Mouse (Mus musculus): Measurements from ENCODE around the gene Calr3. TPM values are rescaled to one million over a fixed set of nuclear protein-coding genes. Genes with fewer than 3 reads are reported as not detected.

Calr3 gene
- polyA plus RNA-seq, 1 experiment from 2014 or later = 1.3 TPM

- Histone ChIP-seq H3K4me3 (no peak overlapping the region), H3K9me3 (no peaks in the 10 kb centered on the region), H3K27me3 (replicated peaks) (no peaks in the 10 kb centered on the region), H3K36me3 (replicated peaks) (peaks cover 94% of the 10 kb centered on the region), H3K4me1 (no peaks in the 10 kb centered on the region), H3K4me2 (no peak overlapping the region), H3K9ac (no peak overlapping the region), H3K27ac (no peak overlapping the region)
- ATAC-seq (replicated peaks) = no peak
- WGBS = 98% methylated on average over 10 of the region's 10 CpGs
Observed at GRCm38 (mm10) chr8:72464211-72464610, 20.5 kb upstream of the Calr3 start.

GRCm38 (mm10) chr8:72459881-72460533 lies 16.3 kb upstream of the Calr3 start:
- Histone ChIP-seq H3K27ac (no peak overlapping the region), H3K4me1 (no peaks in the 10 kb centered on the region), H3K4me3 (no peak overlapping the region), H3K36me3 (replicated peaks) (peaks cover 72% of the 10 kb centered on the region), H3K9ac (no peak overlapping the region), H3K27me3 (replicated peaks) (no peaks in the 10 kb centered on the region), H3K9me3 (no peaks in the 10 kb centered on the region), H3K4me2 (no peak overlapping the region)
- ATAC-seq (replicated peaks) = no peak
- WGBS = 93% methylated on average over 4 of the region's 4 CpGs

- H3K27ac ChIP-seq = no peak overlapping the region
- peaks cover 68% of the 10 kb centered on the region for H3K36me3 ChIP-seq (replicated peaks)
- no peaks in the 10 kb centered on the region for H3K4me1 ChIP-seq
- ATAC-seq (replicated peaks) = no peak
- no peak overlapping the region for H3K9ac ChIP-seq
- H3K4me3 ChIP-seq = no peak overlapping the region
- H3K4me2 ChIP-seq = no peak overlapping the region
- WGBS = 90% methylated on average over 6 of the region's 6 CpGs
- H3K9me3 ChIP-seq = no peaks in the 10 kb centered on the region
- no peaks in the 10 kb centered on the region for H3K27me3 ChIP-seq (replicated peaks)
Observed at GRCm38 (mm10) chr8:72458457-72458856, 14.8 kb upstream of the Calr3 start.

DNA sequence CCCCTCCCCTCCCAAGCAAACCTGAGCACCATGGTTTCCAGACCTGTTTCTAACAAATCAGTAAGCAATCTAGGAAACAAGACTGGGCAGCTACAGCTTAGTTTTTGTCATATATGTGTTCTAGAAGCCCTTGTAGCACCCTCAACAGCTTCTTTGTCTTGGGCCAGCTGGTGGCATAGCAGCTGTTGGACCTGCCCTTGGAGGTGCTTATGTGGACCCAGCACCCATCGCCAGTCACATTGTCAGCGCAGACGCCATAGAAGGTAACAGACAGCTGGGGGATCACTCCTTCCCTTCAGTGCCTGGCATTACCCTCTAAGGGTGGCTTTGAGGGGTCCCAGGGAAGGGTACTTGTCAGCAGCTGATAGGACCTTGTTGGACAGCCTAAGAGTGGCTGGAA lies 14.1 kb upstream of the Calr3 start:
- no peaks in the 10 kb centered on the region for H3K4me1 ChIP-seq
- H3K27me3 ChIP-seq (replicated peaks) = no peaks in the 10 kb centered on the region
- WGBS = 94% methylated on average over 3 of the region's 3 CpGs
- ATAC-seq (replicated peaks) = no peak
- H3K4me2 ChIP-seq = no peak overlapping the region
- H3K27ac ChIP-seq = no peak overlapping the region
- no peaks in the 10 kb centered on the region for H3K9me3 ChIP-seq
- H3K9ac ChIP-seq = no peak overlapping the region
- H3K4me3 ChIP-seq = no peak overlapping the region
- H3K36me3 ChIP-seq (replicated peaks) = peaks cover 63% of the 10 kb centered on the region

DNA sequence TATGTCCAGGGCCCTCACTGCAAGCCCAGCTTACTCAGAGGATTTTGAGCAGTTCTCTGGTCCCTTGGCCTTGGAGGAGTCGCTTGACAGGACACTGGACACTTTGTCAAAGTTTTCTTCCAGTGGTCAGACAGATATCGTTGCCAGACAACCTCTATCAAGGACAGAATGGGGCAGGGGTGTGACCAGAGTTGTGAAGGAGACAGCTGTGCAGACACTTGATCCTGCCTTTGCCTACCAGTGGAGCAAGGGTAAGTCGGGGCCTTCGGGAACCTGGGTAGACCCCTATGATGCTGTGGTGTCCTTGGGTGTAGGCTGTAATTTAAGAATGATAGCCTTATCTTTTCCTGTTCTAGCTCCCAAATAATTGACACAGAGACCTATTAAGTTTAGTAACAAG lies 11.6 kb upstream of the Calr3 start:
- 86% methylated on average over 4 of the region's 4 CpGs for WGBS
- Histone ChIP-seq H3K4me3 (no peak overlapping the region), H3K36me3 (replicated peaks) (peaks cover 54% of the 10 kb centered on the region), H3K4me2 (no peak overlapping the region), H3K27ac (no peak overlapping the region), H3K9ac (no peak overlapping the region), H3K4me1 (no peaks in the 10 kb centered on the region), H3K9me3 (no peaks in the 10 kb centered on the region), H3K27me3 (replicated peaks) (no peaks in the 10 kb centered on the region)
- ATAC-seq (replicated peaks) = no peak

DNA sequence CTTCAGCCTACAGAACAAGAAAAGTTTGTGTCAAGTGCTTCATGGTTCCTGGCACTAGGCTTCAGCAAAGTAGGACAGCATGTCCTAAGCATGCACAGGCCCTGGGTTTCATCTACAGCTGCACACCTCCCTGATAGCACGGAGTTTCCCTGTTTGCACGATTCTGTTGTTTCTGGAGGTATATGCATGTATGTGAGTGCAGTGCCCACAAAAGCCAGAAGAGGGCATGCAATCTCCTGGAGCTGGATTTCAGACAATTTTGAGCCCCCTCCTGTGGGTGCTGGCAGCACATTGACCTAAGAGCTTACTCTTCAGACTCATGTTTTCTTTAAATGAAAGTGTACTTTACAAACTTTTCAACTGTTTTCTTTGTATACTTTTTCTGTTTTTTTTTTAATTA lies 10.2 kb upstream of the Calr3 start:
- Histone ChIP-seq H3K4me1 (no peaks in the 10 kb centered on the region), H3K9ac (no peak overlapping the region), H3K27ac (no peak overlapping the region), H3K4me2 (no peak overlapping the region), H3K4me3 (no peak overlapping the region), H3K36me3 (replicated peaks) (peaks cover 52% of the 10 kb centered on the region), H3K9me3 (no peaks in the 10 kb centered on the region), H3K27me3 (replicated peaks) (no peaks in the 10 kb centered on the region)
- 95% methylated on average over 2 of the region's 2 CpGs for whole genome bisulfite sequencing
- no peak for ATAC-seq (replicated peaks)

GRCm38 (mm10) chr8:72451516-72451915 lies 7.8 kb upstream of the Calr3 start:
- H3K27me3 ChIP-seq (replicated peaks) = no peaks in the 10 kb centered on the region
- H3K36me3 ChIP-seq (replicated peaks) = peaks cover 42% of the 10 kb centered on the region
- no peaks in the 10 kb centered on the region for H3K9me3 ChIP-seq
- no peak overlapping the region for H3K9ac ChIP-seq
- 0 out of 2 replicates have a peak, but pooled peaks cover 10% of the 10 kb centered on the region for H3K4me1 ChIP-seq
- H3K4me2 ChIP-seq = no peak overlapping the region
- WGBS = 95% methylated on average over 8 of the region's 8 CpGs
- no peak for ATAC-seq (replicated peaks)
- no peak overlapping the region for H3K4me3 ChIP-seq
- no peak overlapping the region for H3K27ac ChIP-seq

DNA sequence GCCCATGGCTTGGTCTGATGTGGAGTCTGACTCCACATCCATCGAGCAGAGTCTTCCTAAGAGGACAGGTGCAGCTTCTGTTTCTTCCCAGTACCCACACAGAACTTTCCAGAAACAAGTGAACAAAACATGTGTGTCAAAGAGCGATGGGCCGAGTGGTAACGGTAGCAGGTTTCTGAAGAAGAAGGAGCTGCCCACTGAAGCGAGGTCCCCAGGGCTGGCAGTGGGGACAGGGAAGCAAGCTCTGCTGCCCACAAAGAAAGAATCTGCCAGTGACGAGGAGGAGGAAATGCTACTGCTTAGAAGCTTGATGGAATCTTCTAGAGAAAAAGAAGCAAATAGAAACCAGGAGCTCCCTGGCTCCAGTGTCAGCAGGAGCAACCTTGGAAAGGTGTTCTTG lies 1.4 kb upstream of the Calr3 start:
- no peak overlapping the region for H3K4me3 ChIP-seq
- H3K4me2 ChIP-seq = no peak overlapping the region
- WGBS = 95% methylated on average over 6 of the region's 6 CpGs
- no peaks in the 10 kb centered on the region for H3K27me3 ChIP-seq (replicated peaks)
- no peaks in the 10 kb centered on the region for H3K9me3 ChIP-seq
- H3K9ac ChIP-seq = no peak overlapping the region
- H3K36me3 ChIP-seq (replicated peaks) = peaks cover 8% of the 10 kb centered on the region; the same call in 1 of the 2 replicates
- peaks cover 32% of the 10 kb centered on the region for H3K4me1 ChIP-seq
- no peak overlapping the region for H3K27ac ChIP-seq
- no peak for ATAC-seq (replicated peaks)

- Histone ChIP-seq H3K4me3 (peak overlapping the region; percentile 48), H3K9ac (peak overlapping the region; percentile 66), H3K4me1 (peaks cover 32% of the 10 kb centered on the region), H3K27me3 (replicated peaks) (no peaks in the 10 kb centered on the region), H3K36me3 (replicated peaks) (no peaks in the 10 kb centered on the region), H3K4me2 (peak overlapping the region; percentile 88), H3K9me3 (no peaks in the 10 kb centered on the region), H3K27ac (peak overlapping the region; percentile 70)
- WGBS = 34% methylated on average over 6 of the region's 6 CpGs
- ATAC-seq (replicated peaks) = peak; percentile 79; the same call in 1 of the 2 replicates
Observed at GRCm38 (mm10) chr8:72443994-72444350, 302 bp upstream of the Calr3 start.

GRCm38 (mm10) chr8:72438248-72439015 lies 5.2 kb downstream of the Calr3 start:
- H3K36me3 ChIP-seq (replicated peaks) = no peaks in the 10 kb centered on the region
- H3K9me3 ChIP-seq = no peaks in the 10 kb centered on the region
- H3K27ac ChIP-seq = no peak overlapping the region
- no peak overlapping the region for H3K9ac ChIP-seq
- 72% methylated on average over 8 of the region's 8 CpGs for WGBS
- H3K4me3 ChIP-seq = no peak overlapping the region
- H3K27me3 ChIP-seq (replicated peaks) = no peaks in the 10 kb centered on the region
- no peak overlapping the region for H3K4me2 ChIP-seq
- H3K4me1 ChIP-seq = peaks cover 3% of the 10 kb centered on the region; the same call in 1 of the 2 replicates
- ATAC-seq (replicated peaks) = no peak

DNA sequence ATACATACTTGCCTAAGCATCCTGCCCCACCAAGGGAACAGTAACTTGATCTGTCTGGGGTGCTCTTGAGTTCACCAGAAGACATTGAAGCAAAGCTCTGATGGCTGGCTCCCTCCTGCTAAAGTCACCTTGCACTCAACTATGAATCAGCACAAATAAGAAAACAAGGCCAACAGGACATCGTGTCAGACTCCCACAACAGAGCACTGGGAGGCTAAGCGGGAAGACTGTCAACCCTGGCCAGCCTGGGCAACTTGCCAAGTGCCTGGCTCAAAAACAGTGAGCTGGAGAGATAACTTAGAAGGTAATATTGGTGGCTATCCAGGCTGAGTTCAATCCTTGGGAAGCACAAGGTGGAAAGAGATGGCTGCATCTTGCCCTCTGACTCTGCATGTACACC lies 8.7 kb downstream of the Calr3 start:
- Histone ChIP-seq H3K9ac (no peak overlapping the region), H3K9me3 (no peaks in the 10 kb centered on the region), H3K4me1 (no peaks in the 10 kb centered on the region), H3K27me3 (replicated peaks) (no peaks in the 10 kb centered on the region), H3K4me2 (no peak overlapping the region), H3K4me3 (no peak overlapping the region), H3K27ac (no peak overlapping the region), H3K36me3 (replicated peaks) (no peaks in the 10 kb centered on the region)
- WGBS = 44% methylated on average over 2 of the region's 2 CpGs
- no peak for ATAC-seq (replicated peaks)

GRCm38 (mm10) chr8:72429676-72430075 lies 14.0 kb downstream of the Calr3 start:
- no peaks in the 10 kb centered on the region for H3K9me3 ChIP-seq
- H3K9ac ChIP-seq = no peak overlapping the region
- no peak overlapping the region for H3K4me2 ChIP-seq
- H3K36me3 ChIP-seq (replicated peaks) = no peaks in the 10 kb centered on the region
- 59% methylated on average over 13 of the region's 13 CpGs for WGBS
- no peak overlapping the region for H3K4me3 ChIP-seq
- H3K27ac ChIP-seq = no peak overlapping the region
- no peaks in the 10 kb centered on the region for H3K27me3 ChIP-seq (replicated peaks)
- no peaks in the 10 kb centered on the region for H3K4me1 ChIP-seq
- ATAC-seq (replicated peaks) = no peak

DNA sequence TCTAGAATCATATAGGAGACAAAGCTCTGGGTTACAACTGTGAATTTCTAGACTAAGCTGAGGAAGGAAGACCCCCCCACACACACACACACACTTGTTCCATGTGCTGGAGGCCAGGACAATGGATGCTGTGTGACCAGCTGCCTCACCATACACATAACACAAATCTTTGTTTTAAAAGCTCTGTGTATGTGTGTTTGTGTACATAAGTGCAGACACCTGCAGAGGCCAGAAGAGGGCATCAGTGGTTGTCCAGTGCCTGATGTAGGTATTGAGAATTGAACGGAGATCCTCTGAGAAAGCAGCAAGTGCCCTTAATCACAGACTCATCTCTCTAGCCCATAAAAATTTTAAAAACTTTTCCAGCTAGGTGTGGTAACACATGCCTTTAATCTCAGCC lies 20.7 kb downstream of the Calr3 start:
- H3K36me3 ChIP-seq (replicated peaks) = no peaks in the 10 kb centered on the region
- no peak overlapping the region for H3K4me3 ChIP-seq
- no peaks in the 10 kb centered on the region for H3K9me3 ChIP-seq
- H3K27me3 ChIP-seq (replicated peaks) = no peaks in the 10 kb centered on the region
- H3K9ac ChIP-seq = no peak overlapping the region
- H3K4me1 ChIP-seq = peaks cover 31% of the 10 kb centered on the region
- no peak overlapping the region for H3K27ac ChIP-seq
- no peak overlapping the region for H3K4me2 ChIP-seq
- WGBS = 75% methylated on average over 1 of the region's 1 CpGs
- no peak for ATAC-seq (replicated peaks)
